Mouse (Mus musculus): ENCODE data around the gene Gusb. TPM values are rescaled to one million over a fixed set of nuclear protein-coding genes. Genes with fewer than 3 reads are reported as not detected.

The Gusb gene
- polyA plus RNA-seq, 1 experiment from 2014 or later: 25.8 TPM

DNA sequence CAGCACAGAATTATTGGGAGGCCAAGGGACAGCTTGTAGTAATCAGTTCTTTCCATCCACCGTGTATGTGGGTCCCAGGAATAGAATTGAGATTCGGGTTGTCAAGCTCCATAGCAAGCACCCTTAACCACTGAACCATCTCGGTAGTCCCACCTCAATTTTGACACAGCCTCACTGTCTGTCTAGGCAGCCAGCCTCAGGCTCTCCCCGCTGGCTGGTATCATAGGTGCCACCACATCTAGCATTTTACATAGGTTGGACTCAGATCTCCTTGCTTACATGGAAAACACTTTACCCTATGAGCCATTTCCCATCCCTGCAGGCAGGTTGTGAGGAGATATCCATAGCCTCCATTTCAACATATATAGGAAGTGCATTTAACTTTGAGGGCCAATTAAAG lies 28.5 kb downstream of the Gusb start:
- Histone ChIP-seq H3K27ac (replicated peaks; ENCODE audit: low read depth, low read length) (no peak overlapping the region), H3K4me2 (ENCODE audit: low read length) (no peak overlapping the region), H3K27me3 (ENCODE audit: control insufficient read depth, insufficient read depth, low read length) (no peaks in the 10 kb centered on the region), H3K4me1 (ENCODE audit: control insufficient read depth, insufficient read depth, low read length) (no peaks in the 10 kb centered on the region), H3K9me3 (ENCODE audit: control insufficient read depth, low read length) (no peaks in the 10 kb centered on the region), H3K9ac (replicated peaks; ENCODE audit: low read length) (no peak overlapping the region), H3K4me3 (replicated peaks; ENCODE audit: low read depth, low read length) (no peak overlapping the region), H3K36me3 (ENCODE audit: control insufficient read depth, insufficient read depth, low read length) (peaks cover 10% of the 10 kb centered on the region)
- DNase-seq (no peak), ATAC-seq (ENCODE audit: low FRiP score, low TSS enrichment) (no peak)
- 94% methylated on average over 4 of the region's 4 CpGs for WGBS

DNA sequence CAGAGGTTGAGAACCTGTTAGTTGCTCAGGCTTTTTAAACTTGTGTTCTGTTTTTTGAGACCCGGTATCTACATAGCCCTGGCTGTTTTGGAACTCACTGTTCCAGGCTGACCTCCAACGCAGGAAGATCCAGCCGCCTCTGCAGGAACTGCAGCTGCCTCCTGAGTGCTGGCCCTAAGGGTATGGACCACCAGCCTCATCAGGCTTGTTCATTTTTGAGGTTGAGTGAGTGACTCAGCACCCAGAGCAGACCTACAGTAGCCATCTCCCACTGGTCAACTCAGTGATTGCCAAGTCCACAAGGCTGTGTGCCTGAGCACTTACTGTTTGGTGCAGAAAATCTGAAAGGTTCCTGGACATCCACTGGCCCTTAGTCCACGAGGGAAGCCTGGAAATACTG lies 31.4 kb downstream of the Gusb start:
- H3K4me3 ChIP-seq (replicated peaks; ENCODE audit: low read depth, low read length): no peak overlapping the region
- no peaks in the 10 kb centered on the region for H3K9me3 ChIP-seq (ENCODE audit: control insufficient read depth, low read length)
- H3K4me1 ChIP-seq (ENCODE audit: control insufficient read depth, insufficient read depth, low read length): no peaks in the 10 kb centered on the region
- no peak overlapping the region for H3K27ac ChIP-seq (replicated peaks; ENCODE audit: low read depth, low read length)
- ATAC-seq (ENCODE audit: low FRiP score, low TSS enrichment) (no peak), DNase-seq (no peak)
- no peak overlapping the region for H3K4me2 ChIP-seq (ENCODE audit: low read length)
- WGBS: 94% methylated on average over 4 of the region's 4 CpGs
- H3K9ac ChIP-seq (replicated peaks; ENCODE audit: low read length): no peak overlapping the region
- H3K27me3 ChIP-seq (ENCODE audit: control insufficient read depth, insufficient read depth, low read length): no peaks in the 10 kb centered on the region
- H3K36me3 ChIP-seq (ENCODE audit: control insufficient read depth, insufficient read depth, low read length): peaks cover 10% of the 10 kb centered on the region

DNA sequence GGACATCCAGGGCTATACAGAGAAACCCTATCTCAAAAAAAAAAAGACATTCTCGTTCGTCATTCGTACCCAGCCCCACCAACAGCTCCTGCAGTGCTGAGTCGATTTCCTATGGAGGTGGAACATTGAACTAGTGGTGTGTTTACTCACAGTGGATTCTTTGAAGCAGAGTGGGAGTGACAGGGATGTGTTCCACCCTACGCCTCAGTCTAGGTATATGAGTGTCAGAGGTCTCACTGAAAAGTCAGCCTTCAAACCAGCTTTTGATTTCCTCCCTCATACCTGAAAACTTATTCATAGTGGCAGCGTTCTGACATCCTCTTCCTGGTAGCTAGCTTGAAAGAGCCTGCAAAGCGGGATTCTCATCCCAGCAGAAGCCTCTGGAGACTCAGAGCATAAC lies 34.4 kb downstream of the Gusb start:
- Histone ChIP-seq H3K4me2 (ENCODE audit: low read length) (no peak overlapping the region), H3K9me3 (ENCODE audit: control insufficient read depth, low read length) (no peaks in the 10 kb centered on the region), H3K4me1 (ENCODE audit: control insufficient read depth, insufficient read depth, low read length) (no peaks in the 10 kb centered on the region), H3K9ac (replicated peaks; ENCODE audit: low read length) (no peak overlapping the region), H3K36me3 (ENCODE audit: control insufficient read depth, insufficient read depth, low read length) (peaks cover 4% of the 10 kb centered on the region), H3K4me3 (replicated peaks; ENCODE audit: low read depth, low read length) (no peak overlapping the region), H3K27ac (replicated peaks; ENCODE audit: low read depth, low read length) (no peak overlapping the region), H3K27me3 (ENCODE audit: control insufficient read depth, insufficient read depth, low read length) (no peaks in the 10 kb centered on the region)
- DNase-seq (peak; percentile 18), ATAC-seq (ENCODE audit: low FRiP score, low TSS enrichment) (no peak)
- WGBS: 89% methylated on average over 7 of the region's 7 CpGs

DNA sequence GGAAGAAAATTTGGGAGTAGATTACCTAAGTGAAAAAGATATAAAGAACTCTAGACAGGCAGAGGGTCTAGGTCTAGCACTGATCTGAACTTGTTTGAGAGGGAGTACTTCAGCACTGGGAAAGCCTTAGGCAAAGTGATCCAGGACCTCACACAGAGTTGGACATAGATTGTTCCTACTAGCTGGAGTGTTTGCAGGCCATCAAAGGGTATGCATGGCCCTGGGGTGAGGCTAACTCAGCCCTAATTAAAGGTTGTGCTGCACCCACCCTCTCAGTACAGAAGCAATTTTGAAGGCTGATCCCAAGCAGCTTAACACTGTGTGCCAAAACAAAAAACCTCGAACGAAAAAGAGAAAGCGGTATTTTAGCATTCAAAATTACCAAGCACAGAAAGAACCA lies 36.4 kb downstream of the Gusb start:
- no peaks in the 10 kb centered on the region for H3K9me3 ChIP-seq (ENCODE audit: control insufficient read depth, low read length)
- H3K27me3 ChIP-seq (ENCODE audit: control insufficient read depth, insufficient read depth, low read length): no peaks in the 10 kb centered on the region
- ATAC-seq (ENCODE audit: low FRiP score, low TSS enrichment) (no peak), DNase-seq (no peak)
- WGBS: 92% methylated on average over 3 of the region's 3 CpGs
- no peak overlapping the region for H3K9ac ChIP-seq (replicated peaks; ENCODE audit: low read length)
- no peaks in the 10 kb centered on the region for H3K4me1 ChIP-seq (ENCODE audit: control insufficient read depth, insufficient read depth, low read length)
- no peak overlapping the region for H3K4me2 ChIP-seq (ENCODE audit: low read length)
- H3K27ac ChIP-seq (replicated peaks; ENCODE audit: low read depth, low read length): no peak overlapping the region
- H3K4me3 ChIP-seq (replicated peaks; ENCODE audit: low read depth, low read length): no peak overlapping the region
- H3K36me3 ChIP-seq (ENCODE audit: control insufficient read depth, insufficient read depth, low read length): peaks cover under 1% of the 10 kb centered on the region; the same call in 1 of the 2 replicates

DNA sequence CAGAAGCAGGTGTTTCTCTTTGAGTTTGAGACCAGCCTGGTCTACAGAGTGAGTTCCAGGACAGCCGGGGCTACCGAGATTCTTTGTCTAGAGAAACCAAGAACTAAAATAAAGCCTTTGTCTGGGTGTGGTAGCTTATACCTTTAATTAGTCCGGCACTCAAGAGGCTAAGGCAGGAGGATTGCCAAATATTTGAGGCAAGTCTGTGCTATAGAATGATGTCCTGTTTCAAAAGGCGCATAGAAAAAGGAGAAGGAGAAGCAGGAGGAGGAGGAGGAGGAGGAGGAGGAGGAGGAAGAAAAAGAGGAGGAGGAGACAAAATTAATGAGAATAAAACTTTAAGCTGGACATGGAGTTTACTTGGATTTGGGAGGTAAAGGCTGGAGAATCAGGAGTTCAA lies 39.6 kb downstream of the Gusb start:
- no peaks in the 10 kb centered on the region for H3K4me1 ChIP-seq (ENCODE audit: control insufficient read depth, insufficient read depth, low read length)
- H3K27me3 ChIP-seq (ENCODE audit: control insufficient read depth, insufficient read depth, low read length): no peaks in the 10 kb centered on the region
- no peak overlapping the region for H3K9ac ChIP-seq (replicated peaks; ENCODE audit: low read length)
- no peak overlapping the region for H3K4me3 ChIP-seq (replicated peaks; ENCODE audit: low read depth, low read length)
- no peaks in the 10 kb centered on the region for H3K9me3 ChIP-seq (ENCODE audit: control insufficient read depth, low read length)
- H3K27ac ChIP-seq (replicated peaks; ENCODE audit: low read depth, low read length): no peak overlapping the region
- DNase-seq: no peak
- WGBS: 81% methylated on average over 4 of the region's 4 CpGs
- no peak for ATAC-seq (ENCODE audit: low FRiP score, low TSS enrichment)
- no peak overlapping the region for H3K4me2 ChIP-seq (ENCODE audit: low read length)
- no peaks in the 10 kb centered on the region for H3K36me3 ChIP-seq (ENCODE audit: control insufficient read depth, insufficient read depth, low read length)

DNA sequence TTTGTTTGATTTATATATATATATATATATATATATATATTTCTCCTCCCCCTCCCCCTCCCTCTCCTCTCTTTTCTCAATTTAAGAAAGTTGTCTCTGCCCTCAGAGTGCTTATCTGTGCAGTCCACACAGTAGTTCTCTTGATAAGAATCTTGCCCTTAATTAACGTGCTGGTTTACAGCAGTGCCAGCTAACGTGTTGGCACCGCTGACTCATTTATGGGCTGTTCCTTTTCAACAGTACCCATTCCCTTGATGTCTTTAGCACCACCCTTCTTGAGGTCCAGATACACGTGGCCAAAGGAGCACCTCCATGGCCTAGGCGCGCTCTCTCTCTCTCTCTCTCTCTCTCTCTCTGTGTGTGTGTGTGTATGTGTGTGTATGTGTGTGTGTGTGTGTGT lies 47.1 kb downstream of the Gusb start:
- Histone ChIP-seq H3K4me3 (replicated peaks; ENCODE audit: low read depth, low read length) (no peak overlapping the region), H3K27ac (replicated peaks; ENCODE audit: low read depth, low read length) (no peak overlapping the region), H3K36me3 (ENCODE audit: control insufficient read depth, insufficient read depth, low read length) (no peaks in the 10 kb centered on the region), H3K9me3 (ENCODE audit: control insufficient read depth, low read length) (no peaks in the 10 kb centered on the region), H3K4me1 (ENCODE audit: control insufficient read depth, insufficient read depth, low read length) (no peaks in the 10 kb centered on the region), H3K9ac (replicated peaks; ENCODE audit: low read length) (no peak overlapping the region), H3K4me2 (ENCODE audit: low read length) (no peak overlapping the region), H3K27me3 (ENCODE audit: control insufficient read depth, insufficient read depth, low read length) (no peaks in the 10 kb centered on the region)
- WGBS: 88% methylated on average over 6 of the region's 6 CpGs
- ATAC-seq (ENCODE audit: low FRiP score, low TSS enrichment) (no peak), DNase-seq (no peak)

DNA sequence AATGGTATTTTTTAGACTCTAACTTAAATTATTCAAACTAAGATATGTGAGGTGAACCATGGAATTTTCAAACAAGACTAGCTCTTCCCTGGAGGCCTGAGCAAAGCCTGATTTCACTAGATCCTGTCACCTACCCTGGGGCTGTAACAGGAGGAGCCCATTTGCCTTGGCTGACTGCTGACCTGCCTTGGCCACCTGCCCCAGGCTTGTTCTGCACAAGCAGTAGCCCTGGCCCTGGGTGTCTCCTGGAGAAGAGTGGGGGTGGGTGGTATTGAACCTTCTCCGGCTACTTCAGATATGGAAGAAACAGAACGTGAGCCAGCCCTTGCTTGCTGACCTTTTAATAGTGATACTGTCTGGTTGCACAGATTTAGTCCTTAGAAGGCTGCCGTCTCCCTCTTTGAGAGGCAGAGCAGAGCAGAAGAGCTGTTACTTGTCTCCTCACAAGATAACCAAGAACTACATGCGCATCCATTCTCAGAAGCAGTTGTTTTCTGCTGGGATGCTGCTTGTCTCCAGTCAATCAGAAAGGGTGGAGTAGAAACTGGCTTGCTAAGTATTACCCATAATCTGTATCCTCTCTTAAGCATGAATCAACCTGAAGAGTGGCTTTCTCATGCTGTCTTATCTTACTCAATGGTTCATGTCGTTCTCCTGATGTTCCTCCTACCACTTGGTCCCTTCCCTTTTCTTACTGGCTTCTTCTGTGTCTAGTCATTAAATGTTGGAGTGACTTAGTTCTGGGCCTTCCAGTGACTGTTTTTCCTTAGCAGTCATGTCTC lies 48.2 kb downstream of the Gusb start:
- Histone ChIP-seq H3K36me3 (ENCODE audit: control insufficient read depth, insufficient read depth, low read length) (no peaks in the 10 kb centered on the region), H3K9me3 (ENCODE audit: control insufficient read depth, low read length) (no peaks in the 10 kb centered on the region), H3K4me2 (ENCODE audit: low read length) (no peak overlapping the region), H3K27ac (replicated peaks; ENCODE audit: low read depth, low read length) (no peak overlapping the region), H3K27me3 (ENCODE audit: control insufficient read depth, insufficient read depth, low read length) (no peaks in the 10 kb centered on the region), H3K9ac (replicated peaks; ENCODE audit: low read length) (no peak overlapping the region), H3K4me3 (replicated peaks; ENCODE audit: low read depth, low read length) (no peak overlapping the region), H3K4me1 (ENCODE audit: control insufficient read depth, insufficient read depth, low read length) (no peaks in the 10 kb centered on the region)
- 92% methylated on average over 5 of the region's 5 CpGs for WGBS
- no peak for ATAC-seq (ENCODE audit: low FRiP score, low TSS enrichment)
- DNase-seq: no peak

DNA sequence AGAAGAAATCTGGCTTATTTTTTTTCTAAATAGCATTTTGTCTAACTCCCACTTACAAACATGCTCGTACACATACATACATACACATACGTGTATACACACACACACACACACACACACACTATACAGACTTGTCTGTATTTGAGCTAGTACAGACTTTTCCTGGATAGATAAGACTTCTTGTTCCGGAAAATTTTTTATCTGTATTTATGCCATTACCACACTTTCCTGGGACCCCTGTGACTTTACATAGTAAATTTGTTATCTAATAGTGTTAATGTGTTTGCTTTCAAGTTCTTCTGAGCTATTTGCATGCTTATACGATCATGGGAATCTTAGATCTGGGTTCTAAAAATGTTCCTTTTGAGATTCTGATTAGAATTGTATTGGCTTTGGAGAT lies 50.7 kb downstream of the Gusb start:
- ATAC-seq (ENCODE audit: low FRiP score, low TSS enrichment): no peak
- Histone ChIP-seq H3K9me3 (ENCODE audit: control insufficient read depth, low read length) (no peaks in the 10 kb centered on the region), H3K27ac (replicated peaks; ENCODE audit: low read depth, low read length) (no peak overlapping the region), H3K4me3 (replicated peaks; ENCODE audit: low read depth, low read length) (no peak overlapping the region), H3K27me3 (ENCODE audit: control insufficient read depth, insufficient read depth, low read length) (no peaks in the 10 kb centered on the region), H3K36me3 (ENCODE audit: control insufficient read depth, insufficient read depth, low read length) (no peaks in the 10 kb centered on the region), H3K9ac (replicated peaks; ENCODE audit: low read length) (no peak overlapping the region), H3K4me1 (ENCODE audit: control insufficient read depth, insufficient read depth, low read length) (no peaks in the 10 kb centered on the region), H3K4me2 (ENCODE audit: low read length) (no peak overlapping the region)
- 95% methylated on average over 4 of the region's 4 CpGs for WGBS
- no peak for DNase-seq

DNA sequence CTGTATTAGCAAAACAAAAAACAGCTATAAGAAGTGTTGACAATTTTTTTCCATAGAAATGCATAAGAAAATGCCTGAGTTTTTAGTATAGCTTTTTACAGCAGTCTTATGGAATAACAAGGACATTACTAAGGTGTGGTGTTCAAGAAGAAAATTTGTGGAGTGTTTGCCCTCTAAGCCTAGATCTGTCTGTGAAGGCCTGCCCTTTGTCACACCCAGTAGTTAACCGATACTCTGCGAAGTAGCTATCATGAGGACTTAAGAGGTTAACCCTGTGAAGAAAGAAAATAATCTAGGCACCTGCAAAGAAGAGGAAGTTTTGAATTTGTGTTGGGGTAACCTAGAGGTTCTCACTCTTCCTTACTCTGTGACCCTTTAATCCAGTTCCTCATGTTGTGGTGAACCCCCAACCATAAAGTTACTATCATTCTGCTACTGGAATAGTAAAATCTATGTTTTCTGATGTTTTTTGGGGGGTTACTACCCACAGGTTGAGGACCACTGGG lies 55.3 kb downstream of the Gusb start:
- WGBS: 99% methylated on average over 2 of the region's 2 CpGs
- Histone ChIP-seq H3K4me3 (replicated peaks; ENCODE audit: low read depth, low read length) (no peak overlapping the region), H3K36me3 (ENCODE audit: control insufficient read depth, insufficient read depth, low read length) (0 out of 2 replicates have a peak, but pooled peaks cover 2% of the 10 kb centered on the region), H3K27me3 (ENCODE audit: control insufficient read depth, insufficient read depth, low read length) (no peaks in the 10 kb centered on the region), H3K9ac (replicated peaks; ENCODE audit: low read length) (no peak overlapping the region), H3K4me1 (ENCODE audit: control insufficient read depth, insufficient read depth, low read length) (peaks cover 4% of the 10 kb centered on the region; the same call in 1 of the 2 replicates), H3K9me3 (ENCODE audit: control insufficient read depth, low read length) (no peaks in the 10 kb centered on the region), H3K4me2 (ENCODE audit: low read length) (no peak overlapping the region), H3K27ac (replicated peaks; ENCODE audit: low read depth, low read length) (no peak overlapping the region)
- ATAC-seq (ENCODE audit: low FRiP score, low TSS enrichment) (no peak), DNase-seq (no peak)
